Mouse (Mus musculus) kidney, embryonic 14.5 days (tissue): ENCODE measurements around the gene Rpl10-ps3. TPM values are rescaled to one million over a fixed set of nuclear protein-coding genes. Genes with fewer than 3 reads are reported as not detected.

Source experiments
- ATAC-seq: fragments of 200-750 bp; cut with Nextera tagmentation; 2 replicates; pipeline ENCODE4 v1.8.0; 2017; ENCODE audit warnings: moderate number of reproducible peaks, mild to moderate bottlenecking, moderate TSS enrichment, moderate library complexity; ENCODE audit not compliant: low FRiP score, low TSS enrichment
- H3K27ac ChIP-seq: fragments of 300-500 bp; sonication (generic); 2 replicates; pipeline ENCODE4 v1.5.1; 2014; ENCODE audit warnings: low read depth, mild to moderate bottlenecking, low read length, moderate library complexity, mixed read lengths
- H3K27me3 ChIP-seq: fragments of 300-500 bp; sonication (generic); 2 replicates; pipeline ENCODE4 v1.6.1; 2014; ENCODE audit warnings: mild to moderate bottlenecking, low read length; ENCODE audit not compliant: control insufficient read depth, insufficient read depth
- H3K36me3 ChIP-seq: fragments of 300-500 bp; sonication (generic); 2 replicates; pipeline ENCODE4 v1.6.1; 2014; ENCODE audit warnings: low read length, mixed read lengths; ENCODE audit not compliant: control insufficient read depth, insufficient read depth
- H3K4me1 ChIP-seq: fragments of 300-500 bp; sonication (generic); 2 replicates; pipeline ENCODE4 v1.6.1; 2014; ENCODE audit warnings: low read length, mixed read lengths; ENCODE audit not compliant: control insufficient read depth, insufficient read depth
- H3K4me2 ChIP-seq: fragments of 300-500 bp; sonication (generic); replicated peaks from 2 replicates; pipeline ENCODE4 v1.6.1; 2014; ENCODE audit warnings: low read depth, mild to moderate bottlenecking, low read length
- H3K4me3 ChIP-seq: fragments of 300-500 bp; sonication (generic); 2 replicates; pipeline ENCODE4 v1.5.1; 2014; ENCODE audit warnings: mild to moderate bottlenecking, low read length
- H3K9ac ChIP-seq: fragments of 300-500 bp; sonication (generic); 2 replicates; pipeline ENCODE4 v1.6.1; 2014; ENCODE audit warnings: low read depth, mild to moderate bottlenecking, low read length, moderate library complexity
- H3K9me3 ChIP-seq: fragments of 300-500 bp; sonication (generic); 2 replicates; pipeline ENCODE4 v1.6.1; 2016; ENCODE audit warnings: low read length; ENCODE audit not compliant: control insufficient read depth
- WGBS: fragments of 180-500 bp; shearing (Covaris S2); extraction: QIAGEN DNeasy Blood & Tissue Kit; methylation state at CpG from one replicate; pipeline ENCODE4 v1.1.7; 2014; 5-methylcytosine and 5-hydroxymethylcytosine counted together
- polyA plus RNA-seq: library from polyadenylated mRNA; unstranded; fragments of >200 nt; fragmentation: Nextera tagmentation; extraction: Ambion mirVana; gene quantifications from 2 replicates; pipeline ENCODE4 v1.2.1, GENCODE M21; 2014

Rpl10-ps3 gene
- polyA plus RNA-seq, 1 experiment from 2014 or later, result 335 TPM

GRCm38 (mm10) chr9:50357331-50357730, 12.6 kb upstream of the Rpl10-ps3 start:
- Histone ChIP-seq H3K4me1 (peaks cover 6% of the 10 kb centered on the region), H3K9ac (no peak overlapping the region), H3K4me3 (no peak overlapping the region), H3K27me3 (no peaks in the 10 kb centered on the region), H3K36me3 (no peaks in the 10 kb centered on the region), H3K27ac (no peak overlapping the region), H3K9me3 (no peaks in the 10 kb centered on the region), H3K4me2 (no peak overlapping the region)
- no peak for ATAC-seq
- WGBS, result 88% methylated on average over 3 of the region's 3 CpGs

- WGBS, result 58% methylated on average over 4 of the region's 4 CpGs
- no peaks in the 10 kb centered on the region for H3K4me1 ChIP-seq
- no peaks in the 10 kb centered on the region for H3K9me3 ChIP-seq
- no peak overlapping the region for H3K4me3 ChIP-seq
- no peak for ATAC-seq
- no peak overlapping the region for H3K27ac ChIP-seq
- no peak overlapping the region for H3K4me2 ChIP-seq
- H3K9ac ChIP-seq, result no peak overlapping the region
- H3K36me3 ChIP-seq, result no peaks in the 10 kb centered on the region
- H3K27me3 ChIP-seq, result no peaks in the 10 kb centered on the region
Measured at GRCm38 (mm10) chr9:50351746-50352145, 7.0 kb upstream of the Rpl10-ps3 start.

- Histone ChIP-seq H3K36me3 (no peaks in the 10 kb centered on the region), H3K9ac (no peak overlapping the region), H3K9me3 (no peaks in the 10 kb centered on the region), H3K4me3 (no peak overlapping the region), H3K4me2 (no peak overlapping the region), H3K27ac (no peak overlapping the region), H3K27me3 (no peaks in the 10 kb centered on the region), H3K4me1 (no peaks in the 10 kb centered on the region)
- 81% methylated on average over 1 of the region's 1 CpGs for WGBS
- ATAC-seq, result no peak
Measured at GRCm38 (mm10) chr9:50350571-50350970, 5.8 kb upstream of the Rpl10-ps3 start.

DNA sequence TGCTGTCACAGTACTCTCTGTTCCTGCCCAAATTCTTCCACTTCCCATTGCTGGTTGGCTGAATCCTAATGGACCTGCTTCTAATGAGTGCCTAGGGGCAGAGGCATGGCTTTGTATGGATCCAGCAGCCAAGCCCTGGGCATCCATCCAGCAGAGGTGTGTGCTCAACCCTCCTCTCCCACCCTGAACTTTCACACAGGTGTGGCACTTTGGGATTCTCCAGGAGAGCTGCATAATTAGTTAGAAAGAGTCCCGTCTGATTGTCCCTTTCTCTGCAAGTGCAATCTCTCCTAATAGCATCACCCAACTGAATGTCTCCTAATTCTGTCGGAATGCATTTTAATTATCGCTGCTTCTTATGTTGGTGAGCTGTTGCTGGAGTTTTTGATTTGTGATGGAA, 4.4 kb upstream of the Rpl10-ps3 start:
- Histone ChIP-seq H3K27ac (no peak overlapping the region), H3K9me3 (no peaks in the 10 kb centered on the region), H3K27me3 (no peaks in the 10 kb centered on the region), H3K4me2 (no peak overlapping the region), H3K9ac (no peak overlapping the region), H3K36me3 (no peaks in the 10 kb centered on the region), H3K4me1 (no peaks in the 10 kb centered on the region), H3K4me3 (no peak overlapping the region)
- ATAC-seq, result no peak
- 62% methylated on average over 3 of the region's 3 CpGs for WGBS

GRCm38 (mm10) chr9:50348256-50348655, 3.5 kb upstream of the Rpl10-ps3 start:
- ATAC-seq, result no peak
- H3K4me2 ChIP-seq, result no peak overlapping the region
- H3K4me3 ChIP-seq, result no peak overlapping the region
- WGBS, result 75% methylated on average over 10 of the region's 10 CpGs
- H3K9ac ChIP-seq, result no peak overlapping the region
- H3K36me3 ChIP-seq, result no peaks in the 10 kb centered on the region
- H3K27ac ChIP-seq, result no peak overlapping the region
- H3K4me1 ChIP-seq, result no peaks in the 10 kb centered on the region
- H3K9me3 ChIP-seq, result no peaks in the 10 kb centered on the region
- no peaks in the 10 kb centered on the region for H3K27me3 ChIP-seq

GRCm38 (mm10) chr9:50335539-50336325, 9.0 kb downstream of the Rpl10-ps3 start:
- ATAC-seq, result no peak
- 81% methylated on average over 7 of the region's 7 CpGs for WGBS
- H3K27me3 ChIP-seq, result no peaks in the 10 kb centered on the region

GRCm38 (mm10) chr9:50333413-50333812, 11.4 kb downstream of the Rpl10-ps3 start:
- Histone ChIP-seq H3K27me3 (no peaks in the 10 kb centered on the region), H3K36me3 (no peaks in the 10 kb centered on the region), H3K9me3 (no peaks in the 10 kb centered on the region), H3K27ac (no peak overlapping the region), H3K4me1 (no peaks in the 10 kb centered on the region), H3K4me3 (no peak overlapping the region), H3K9ac (no peak overlapping the region), H3K4me2 (no peak overlapping the region)
- WGBS, result 36% methylated on average over 6 of the region's 6 CpGs
- ATAC-seq, result 0 out of 2 replicates have a peak, but pooled peaks have one; percentile 55

More at GRCm38 (mm10) chr9:50335539-50336325, 9.0 kb downstream of the Rpl10-ps3 start:
- no peak overlapping the region for H3K4me3 ChIP-seq
- no peak overlapping the region for H3K27ac ChIP-seq
- no peaks in the 10 kb centered on the region for H3K9me3 ChIP-seq
- H3K36me3 ChIP-seq, result no peaks in the 10 kb centered on the region
- no peak overlapping the region for H3K9ac ChIP-seq
- no peaks in the 10 kb centered on the region for H3K4me1 ChIP-seq
- no peak overlapping the region for H3K4me2 ChIP-seq

- no peak overlapping the region for H3K4me2 ChIP-seq
- no peaks in the 10 kb centered on the region for H3K9me3 ChIP-seq
- no peaks in the 10 kb centered on the region for H3K27me3 ChIP-seq
- no peaks in the 10 kb centered on the region for H3K4me1 ChIP-seq
- no peak overlapping the region for H3K27ac ChIP-seq
- H3K9ac ChIP-seq, result no peak overlapping the region
- no peaks in the 10 kb centered on the region for H3K36me3 ChIP-seq
- 69% methylated on average over 9 of the region's 9 CpGs for WGBS
- ATAC-seq, result no peak
- no peak overlapping the region for H3K4me3 ChIP-seq
Measured at GRCm38 (mm10) chr9:50324355-50325225, 20.2 kb downstream of the Rpl10-ps3 start.

GRCm38 (mm10) chr9:50320729-50321128, 24.0 kb downstream of the Rpl10-ps3 start:
- no peaks in the 10 kb centered on the region for H3K27me3 ChIP-seq

More at GRCm38 (mm10) chr9:50320729-50321128, 24.0 kb downstream of the Rpl10-ps3 start:
- Histone ChIP-seq H3K9ac (no peak overlapping the region), H3K9me3 (no peaks in the 10 kb centered on the region), H3K36me3 (no peaks in the 10 kb centered on the region), H3K4me3 (no peak overlapping the region), H3K4me1 (no peaks in the 10 kb centered on the region; the same call in 1 of the 2 replicates), H3K27ac (no peak overlapping the region), H3K4me2 (no peak overlapping the region)
- WGBS, result 54% methylated on average over 1 of the region's 1 CpGs
- no peak for ATAC-seq
